Mouse (Mus musculus) neural tube, embryonic 13.5 days (tissue): ENCODE data around the gene Pde10a. TPM values are rescaled to one million over a fixed set of nuclear protein-coding genes. Genes with fewer than 3 reads are reported as not detected.

Experiments
- ATAC-seq: fragments of 200-750 bp; cut with Nextera tagmentation; 2 replicates; pipeline ENCODE4 v1.8.0; 2017; ENCODE audit warnings: low read depth, mild to moderate bottlenecking, moderate TSS enrichment, moderate library complexity
- H3K27ac ChIP-seq: fragments of 300-500 bp; sonication (generic); replicated peaks from 2 replicates; pipeline ENCODE4 v1.5.1; 2015; ENCODE audit warnings: moderate library complexity, mild to moderate bottlenecking, inconsistent platforms
- H3K27me3 ChIP-seq: fragments of 300-500 bp; sonication (generic); 2 replicates; pipeline ENCODE4 v1.6.1; 2015; ENCODE audit warnings: mild to moderate bottlenecking, inconsistent platforms
- H3K36me3 ChIP-seq: fragments of 300-500 bp; sonication (generic); 2 replicates; pipeline ENCODE4 v1.6.1; 2015; ENCODE audit warnings: mild to moderate bottlenecking, inconsistent platforms
- H3K4me1 ChIP-seq: fragments of 300-500 bp; sonication (generic); replicated peaks from 2 replicates; pipeline ENCODE4 v1.6.1; 2015; ENCODE audit warnings: inconsistent platforms
- H3K4me2 ChIP-seq: fragments of 300-500 bp; sonication (generic); 2 replicates; pipeline ENCODE4 v1.6.1; 2015; ENCODE audit warnings: inconsistent platforms, mild to moderate bottlenecking, moderate library complexity
- H3K4me3 ChIP-seq: fragments of 300-500 bp; sonication (generic); 2 replicates; pipeline ENCODE4 v1.5.1; 2015; ENCODE audit warnings: mild to moderate bottlenecking, inconsistent platforms
- H3K9ac ChIP-seq: fragments of 300-500 bp; sonication (generic); 2 replicates; pipeline ENCODE4 v1.6.1; 2015; ENCODE audit warnings: moderate library complexity, mild to moderate bottlenecking, inconsistent platforms
- H3K9me3 ChIP-seq: fragments of 300-500 bp; sonication (generic); 2 replicates; pipeline ENCODE4 v1.6.1; 2016; ENCODE audit warnings: inconsistent platforms
- WGBS: fragments of 180-500 bp; shearing (Covaris S2); methylation state at CpG from one replicate; pipeline ENCODE4 v1.1.7; 2015; 5-methylcytosine and 5-hydroxymethylcytosine counted together
- polyA plus RNA-seq: library from polyadenylated mRNA; unstranded; fragments of >200 nt; fragmentation: Nextera tagmentation; extraction: Ambion mirVana; gene quantifications from 2 replicates; pipeline ENCODE4 v1.2.1, GENCODE M21; 2015

Gene Pde10a
- polyA plus RNA-seq, 1 experiment from 2014 or later = 10.7 TPM

- H3K9ac ChIP-seq = no peak overlapping the region
Observed at GRCm38 (mm10) chr17:8818675-8819074, 293.5 kb downstream of the Pde10a start.

GRCm38 (mm10) chr17:8823548-8823947 lies 298.4 kb downstream of the Pde10a start:
- ATAC-seq = no peak
- H3K27ac ChIP-seq = no peak overlapping the region
- no peak overlapping the region for H3K4me3 ChIP-seq
- 0 out of 2 replicates have a peak, but pooled peaks cover 13% of the 10 kb centered on the region for H3K4me1 ChIP-seq
- H3K9ac ChIP-seq = no peak overlapping the region
- no peaks in the 10 kb centered on the region; the same call in 1 of the 2 replicates for H3K36me3 ChIP-seq
- no peak overlapping the region for H3K4me2 ChIP-seq
- 80% methylated on average over 7 of the region's 7 CpGs for WGBS
- H3K9me3 ChIP-seq = no peaks in the 10 kb centered on the region
- no peaks in the 10 kb centered on the region for H3K27me3 ChIP-seq

More at GRCm38 (mm10) chr17:8818675-8819074, 293.5 kb downstream of the Pde10a start:
- no peak for ATAC-seq
- Histone ChIP-seq H3K4me2 (no peak overlapping the region), H3K27ac (no peak overlapping the region), H3K4me1 (peaks cover 6% of the 10 kb centered on the region), H3K27me3 (no peaks in the 10 kb centered on the region), H3K9me3 (no peaks in the 10 kb centered on the region), H3K36me3 (no peaks in the 10 kb centered on the region; the same call in 1 of the 2 replicates), H3K4me3 (no peak overlapping the region)
- 88% methylated on average over 13 of the region's 13 CpGs for WGBS

GRCm38 (mm10) chr17:8827204-8827603 lies 302.0 kb downstream of the Pde10a start:
- Histone ChIP-seq H3K27me3 (no peaks in the 10 kb centered on the region), H3K4me3 (no peak overlapping the region), H3K27ac (no peak overlapping the region), H3K4me2 (no peak overlapping the region), H3K9ac (no peak overlapping the region), H3K9me3 (no peaks in the 10 kb centered on the region), H3K36me3 (no peaks in the 10 kb centered on the region), H3K4me1 (0 out of 2 replicates have a peak, but pooled peaks cover 16% of the 10 kb centered on the region)
- no peak for ATAC-seq
- 76% methylated on average over 9 of the region's 9 CpGs for WGBS

- Histone ChIP-seq H3K4me1 (0 out of 2 replicates have a peak, but pooled peaks cover 17% of the 10 kb centered on the region), H3K9me3 (no peaks in the 10 kb centered on the region), H3K4me3 (no peak overlapping the region), H3K27ac (no peak overlapping the region), H3K36me3 (no peaks in the 10 kb centered on the region), H3K4me2 (no peak overlapping the region), H3K27me3 (no peaks in the 10 kb centered on the region), H3K9ac (no peak overlapping the region)
- WGBS = 74% methylated on average over 5 of the region's 5 CpGs
- ATAC-seq = no peak
Observed at GRCm38 (mm10) chr17:8831001-8831400, 305.8 kb downstream of the Pde10a start.

GRCm38 (mm10) chr17:8836292-8836691 lies 311.1 kb downstream of the Pde10a start:
- Histone ChIP-seq H3K4me3 (no peak overlapping the region), H3K36me3 (no peaks in the 10 kb centered on the region), H3K9ac (no peak overlapping the region), H3K4me1 (peaks cover 23% of the 10 kb centered on the region), H3K4me2 (no peak overlapping the region), H3K27me3 (no peaks in the 10 kb centered on the region), H3K27ac (no peak overlapping the region), H3K9me3 (no peaks in the 10 kb centered on the region)
- no peak for ATAC-seq
- WGBS = 92% methylated on average over 5 of the region's 5 CpGs

- Histone ChIP-seq H3K27ac (no peak overlapping the region), H3K4me2 (no peak overlapping the region), H3K4me3 (no peak overlapping the region), H3K4me1 (peaks cover 39% of the 10 kb centered on the region), H3K9ac (no peak overlapping the region), H3K36me3 (no peaks in the 10 kb centered on the region), H3K27me3 (no peaks in the 10 kb centered on the region), H3K9me3 (no peaks in the 10 kb centered on the region)
- WGBS = 44% methylated on average over 8 of the region's 8 CpGs
- no peak for ATAC-seq
Observed at GRCm38 (mm10) chr17:8838252-8838651, 313.1 kb downstream of the Pde10a start.

- Histone ChIP-seq H3K4me1 (peaks cover 41% of the 10 kb centered on the region), H3K9me3 (no peaks in the 10 kb centered on the region), H3K4me3 (no peak overlapping the region), H3K27me3 (no peaks in the 10 kb centered on the region), H3K27ac (no peak overlapping the region), H3K36me3 (no peaks in the 10 kb centered on the region), H3K4me2 (no peak overlapping the region), H3K9ac (no peak overlapping the region)
- 76% methylated on average over 10 of the region's 10 CpGs for WGBS
- ATAC-seq = no peak
Observed at GRCm38 (mm10) chr17:8839237-8840011, 314.3 kb downstream of the Pde10a start.

GRCm38 (mm10) chr17:8841094-8841493 lies 315.9 kb downstream of the Pde10a start:
- H3K4me1 ChIP-seq = peaks cover 41% of the 10 kb centered on the region
- ATAC-seq = no peak
- H3K36me3 ChIP-seq = no peaks in the 10 kb centered on the region
- no peak overlapping the region for H3K9ac ChIP-seq
- no peaks in the 10 kb centered on the region for H3K9me3 ChIP-seq
- WGBS = 36% methylated on average over 8 of the region's 8 CpGs
- no peaks in the 10 kb centered on the region for H3K27me3 ChIP-seq
- H3K4me2 ChIP-seq = no peak overlapping the region
- no peak overlapping the region for H3K4me3 ChIP-seq
- 0 out of 2 replicates have a peak overlapping the region, but pooled peaks have one; percentile 18 for H3K27ac ChIP-seq

GRCm38 (mm10) chr17:8841897-8842540 lies 316.8 kb downstream of the Pde10a start:
- H3K4me3 ChIP-seq = no peak overlapping the region
- H3K9ac ChIP-seq = no peak overlapping the region
- H3K27ac ChIP-seq = no peak overlapping the region
- peaks cover 46% of the 10 kb centered on the region for H3K4me1 ChIP-seq
- no peaks in the 10 kb centered on the region for H3K9me3 ChIP-seq
- H3K4me2 ChIP-seq = no peak overlapping the region
- WGBS = 68% methylated on average over 8 of the region's 8 CpGs
- no peaks in the 10 kb centered on the region for H3K36me3 ChIP-seq
- no peak for ATAC-seq
- H3K27me3 ChIP-seq = no peaks in the 10 kb centered on the region

- H3K27me3 ChIP-seq = no peaks in the 10 kb centered on the region
- H3K9ac ChIP-seq = no peak overlapping the region
- no peak for ATAC-seq
- H3K4me3 ChIP-seq = no peak overlapping the region
- H3K4me1 ChIP-seq = peaks cover 51% of the 10 kb centered on the region
- 62% methylated on average over 4 of the region's 4 CpGs for WGBS
- no peaks in the 10 kb centered on the region for H3K9me3 ChIP-seq
- no peak overlapping the region for H3K27ac ChIP-seq
- no peaks in the 10 kb centered on the region for H3K36me3 ChIP-seq
- H3K4me2 ChIP-seq = no peak overlapping the region
Observed at GRCm38 (mm10) chr17:8842662-8843061, 317.5 kb downstream of the Pde10a start.

- no peak overlapping the region for H3K9ac ChIP-seq
- H3K4me2 ChIP-seq = no peak overlapping the region
- no peaks in the 10 kb centered on the region for H3K27me3 ChIP-seq
- 61% methylated on average over 7 of the region's 7 CpGs for WGBS
- no peak overlapping the region for H3K4me3 ChIP-seq
- no peak overlapping the region for H3K27ac ChIP-seq
- H3K9me3 ChIP-seq = no peaks in the 10 kb centered on the region
- H3K4me1 ChIP-seq = peaks cover 44% of the 10 kb centered on the region
- H3K36me3 ChIP-seq = no peaks in the 10 kb centered on the region
- no peak for ATAC-seq
Observed at GRCm38 (mm10) chr17:8843941-8844340, 318.8 kb downstream of the Pde10a start.

- Histone ChIP-seq H3K9ac (no peak overlapping the region), H3K4me3 (no peak overlapping the region), H3K4me2 (no peak overlapping the region), H3K27ac (no peak overlapping the region), H3K9me3 (no peaks in the 10 kb centered on the region), H3K4me1 (peaks cover 32% of the 10 kb centered on the region), H3K36me3 (no peaks in the 10 kb centered on the region), H3K27me3 (no peaks in the 10 kb centered on the region)
- no peak for ATAC-seq
- 83% methylated on average over 6 of the region's 6 CpGs for WGBS
Observed at GRCm38 (mm10) chr17:8846506-8846905, 321.3 kb downstream of the Pde10a start.
